Mouse (Mus musculus) midbrain, embryonic 16.5 days (tissue): ENCODE measurements at regions not wholly inside any gene's neighbourhood (a gene's known extent, or its start where the extent isn't known, plus 50 kb on each side); places are given as distances from the start of the nearest gene placed in this dataset.
A peak's percentile ranks its signal among the peaks of the same experiment; 100 is the strongest.

Experiments used
- ATAC-seq: fragments of 200-750 bp; cut with Nextera tagmentation; 2 replicates; pipeline ENCODE4 v1.8.0; 2017; ENCODE audit warnings: moderate TSS enrichment
- H3K27ac ChIP-seq: fragments of 300-500 bp; sonication (generic); 2 replicates; pipeline ENCODE4 v1.5.1; 2014; ENCODE audit warnings: mild to moderate bottlenecking, low read length, mixed read lengths
- H3K27me3 ChIP-seq: fragments of 300-500 bp; sonication (generic); 2 replicates; pipeline ENCODE4 v1.6.1; 2014; ENCODE audit warnings: low read depth, low read length, mixed read lengths; ENCODE audit not compliant: control insufficient read depth, insufficient read depth
- H3K36me3 ChIP-seq: fragments of 300-500 bp; sonication (generic); 2 replicates; pipeline ENCODE4 v1.6.1; 2014; ENCODE audit warnings: mild to moderate bottlenecking, low read length, moderate library complexity, mixed read lengths; ENCODE audit not compliant: control insufficient read depth, insufficient read depth
- H3K4me1 ChIP-seq: fragments of 300-500 bp; sonication (generic); 2 replicates; pipeline ENCODE4 v1.6.1; 2014; ENCODE audit warnings: mild to moderate bottlenecking, low read length, mixed read lengths; ENCODE audit not compliant: control insufficient read depth, insufficient read depth
- H3K4me2 ChIP-seq: fragments of 300-500 bp; sonication (generic); 2 replicates; pipeline ENCODE4 v1.6.1; 2014; ENCODE audit warnings: mild to moderate bottlenecking, low read length, mixed read lengths
- H3K4me3 ChIP-seq: fragments of 300-500 bp; sonication (generic); 2 replicates; pipeline ENCODE4 v1.5.1; 2014; ENCODE audit warnings: low read depth, mild to moderate bottlenecking, low read length, moderate library complexity, mixed read lengths
- H3K9ac ChIP-seq: fragments of 300-500 bp; sonication (generic); 2 replicates; pipeline ENCODE4 v1.6.1; 2014; ENCODE audit warnings: low read depth, low read length, mixed read lengths
- H3K9me3 ChIP-seq: fragments of 300-500 bp; sonication (generic); replicated peaks from 2 replicates; pipeline ENCODE4 v1.6.1; 2014; ENCODE audit warnings: mild to moderate bottlenecking, low read length, mixed read lengths; ENCODE audit not compliant: control insufficient read depth, poor library complexity, severe bottlenecking
- WGBS: fragments of 180-500 bp; shearing (Covaris S2); extraction: QIAGEN DNeasy Blood & Tissue Kit; methylation state at CpG from one replicate; pipeline ENCODE4 v1.1.7; 2014; 5-methylcytosine and 5-hydroxymethylcytosine counted together

GRCm38 (mm10) chr5:77499949-77500460, 92.2 kb upstream of the Igfbp7 start:
- WGBS = 64% methylated on average over 5 of the region's 5 CpGs
- no peaks in the 10 kb centered on the region for H3K4me1 ChIP-seq
- H3K4me3 ChIP-seq = no peak overlapping the region
- no peaks in the 10 kb centered on the region for H3K27me3 ChIP-seq
- no peaks in the 10 kb centered on the region for H3K9me3 ChIP-seq
- no peak overlapping the region for H3K27ac ChIP-seq
- no peak overlapping the region for H3K9ac ChIP-seq
- H3K36me3 ChIP-seq = no peaks in the 10 kb centered on the region
- ATAC-seq = no peak
- H3K4me2 ChIP-seq = no peak overlapping the region

DNA sequence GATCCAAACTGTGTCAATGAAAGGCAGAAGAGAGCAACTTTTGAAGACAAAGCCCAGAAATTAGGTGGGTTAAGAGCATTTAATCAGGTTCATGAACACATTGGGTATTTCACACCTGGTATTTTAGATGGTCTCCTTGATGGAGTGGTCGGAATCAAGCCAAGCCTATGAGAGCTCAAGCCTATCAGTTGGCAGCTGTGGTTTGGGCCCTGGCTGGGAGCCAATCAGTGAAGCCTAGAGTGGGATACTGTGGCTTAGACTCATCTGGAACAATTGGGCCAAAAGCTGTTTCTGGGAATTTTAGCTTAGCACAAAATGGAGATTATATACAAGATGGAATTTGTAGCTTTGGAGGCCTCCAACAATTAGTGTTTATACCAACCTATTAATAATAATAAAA, 86.8 kb upstream of the Igfbp7 start:
- ATAC-seq = no peak
- Histone ChIP-seq H3K4me1 (no peaks in the 10 kb centered on the region), H3K27me3 (no peaks in the 10 kb centered on the region), H3K4me2 (no peak overlapping the region), H3K36me3 (no peaks in the 10 kb centered on the region), H3K27ac (no peak overlapping the region), H3K4me3 (no peak overlapping the region), H3K9me3 (no peaks in the 10 kb centered on the region), H3K9ac (no peak overlapping the region)
- 78% methylated on average over 1 of the region's 1 CpGs for WGBS

- Histone ChIP-seq H3K9me3 (no peaks in the 10 kb centered on the region), H3K4me1 (peaks cover 17% of the 10 kb centered on the region), H3K27ac (no peak overlapping the region), H3K9ac (no peak overlapping the region), H3K4me2 (no peak overlapping the region), H3K27me3 (no peaks in the 10 kb centered on the region), H3K4me3 (no peak overlapping the region), H3K36me3 (no peaks in the 10 kb centered on the region)
- ATAC-seq = no peak
- WGBS = 64% methylated on average over 5 of the region's 5 CpGs
These were observed 81.1 kb upstream of the Igfbp7 start for GRCm38 (mm10) chr5:77488969-77489368.

- Histone ChIP-seq H3K36me3 (no peaks in the 10 kb centered on the region), H3K4me3 (0 out of 2 replicates have a peak overlapping the region, but pooled peaks have one; percentile 3), H3K9me3 (no peaks in the 10 kb centered on the region), H3K4me2 (peak overlapping the region; percentile 45), H3K9ac (no peak overlapping the region), H3K27me3 (no peaks in the 10 kb centered on the region), H3K4me1 (peaks cover 17% of the 10 kb centered on the region), H3K27ac (peak overlapping the region; percentile 47; the same call in 1 of the 2 replicates)
- peak; percentile 71 for ATAC-seq
- WGBS = 6% methylated on average over 19 of the region's 19 CpGs
These were observed 80.3 kb upstream of the Igfbp7 start for GRCm38 (mm10) chr5:77487837-77488827.

- Histone ChIP-seq H3K4me2 (no peak overlapping the region), H3K27me3 (no peaks in the 10 kb centered on the region), H3K27ac (no peak overlapping the region), H3K9me3 (no peaks in the 10 kb centered on the region), H3K4me1 (peaks cover 10% of the 10 kb centered on the region), H3K9ac (no peak overlapping the region), H3K4me3 (no peak overlapping the region), H3K36me3 (no peaks in the 10 kb centered on the region)
- WGBS = 94% methylated on average over 9 of the region's 9 CpGs
- no peak for ATAC-seq
These were observed 75.3 kb upstream of the Igfbp7 start for GRCm38 (mm10) chr5:77483053-77483717.

DNA sequence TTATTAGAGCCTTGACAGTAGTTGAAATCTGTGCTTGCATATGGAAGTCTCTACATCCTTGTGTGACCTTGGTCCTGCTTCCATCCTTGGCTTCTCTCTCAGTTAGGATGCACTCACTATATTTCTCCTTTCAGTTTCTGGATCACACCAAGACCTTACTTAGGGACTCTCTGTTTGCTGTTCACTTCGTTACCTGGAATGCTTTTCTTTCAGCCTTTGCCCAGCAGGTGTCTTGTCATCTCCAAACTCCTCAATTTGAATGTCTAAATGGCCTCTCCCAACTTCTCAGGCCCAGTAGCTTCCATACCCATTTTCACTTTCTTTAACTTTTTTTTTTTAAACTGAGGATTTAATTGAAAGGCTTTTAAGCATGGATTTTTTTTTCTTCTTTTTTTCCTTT, 74.0 kb upstream of the Igfbp7 start:
- no peak overlapping the region for H3K9ac ChIP-seq
- ATAC-seq = no peak
- H3K4me2 ChIP-seq = no peak overlapping the region
- H3K27me3 ChIP-seq = no peaks in the 10 kb centered on the region
- no peak overlapping the region for H3K4me3 ChIP-seq
- H3K27ac ChIP-seq = no peak overlapping the region
- H3K4me1 ChIP-seq = no peaks in the 10 kb centered on the region
- no peaks in the 10 kb centered on the region for H3K36me3 ChIP-seq
- no peaks in the 10 kb centered on the region for H3K9me3 ChIP-seq
- 55% methylated on average over 1 of the region's 1 CpGs for WGBS

DNA sequence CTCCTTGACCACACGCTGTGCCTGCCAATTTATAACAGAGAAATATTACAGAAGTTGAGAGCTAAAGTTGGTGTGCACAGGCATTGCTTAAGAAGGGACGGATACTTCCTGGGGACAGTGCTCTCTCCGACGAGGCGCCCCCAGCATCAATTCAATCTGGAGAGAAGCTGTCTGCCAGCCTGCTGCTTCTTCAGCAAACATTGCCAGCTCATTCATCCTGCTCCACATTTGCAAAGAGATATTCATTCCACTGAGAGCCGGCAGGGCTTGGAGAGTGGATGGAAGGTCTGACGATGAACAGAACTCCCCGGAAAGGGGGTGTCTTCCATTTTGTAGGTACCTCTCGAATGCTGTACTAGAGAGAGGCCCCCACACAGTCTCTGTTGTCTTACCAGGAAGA, 70.0 kb upstream of the Igfbp7 start:
- Histone ChIP-seq H3K27me3 (no peaks in the 10 kb centered on the region), H3K27ac (no peak overlapping the region), H3K4me2 (no peak overlapping the region), H3K9ac (no peak overlapping the region), H3K4me3 (no peak overlapping the region), H3K9me3 (no peaks in the 10 kb centered on the region), H3K36me3 (no peaks in the 10 kb centered on the region), H3K4me1 (no peaks in the 10 kb centered on the region)
- 83% methylated on average over 9 of the region's 9 CpGs for WGBS
- ATAC-seq = no peak

DNA sequence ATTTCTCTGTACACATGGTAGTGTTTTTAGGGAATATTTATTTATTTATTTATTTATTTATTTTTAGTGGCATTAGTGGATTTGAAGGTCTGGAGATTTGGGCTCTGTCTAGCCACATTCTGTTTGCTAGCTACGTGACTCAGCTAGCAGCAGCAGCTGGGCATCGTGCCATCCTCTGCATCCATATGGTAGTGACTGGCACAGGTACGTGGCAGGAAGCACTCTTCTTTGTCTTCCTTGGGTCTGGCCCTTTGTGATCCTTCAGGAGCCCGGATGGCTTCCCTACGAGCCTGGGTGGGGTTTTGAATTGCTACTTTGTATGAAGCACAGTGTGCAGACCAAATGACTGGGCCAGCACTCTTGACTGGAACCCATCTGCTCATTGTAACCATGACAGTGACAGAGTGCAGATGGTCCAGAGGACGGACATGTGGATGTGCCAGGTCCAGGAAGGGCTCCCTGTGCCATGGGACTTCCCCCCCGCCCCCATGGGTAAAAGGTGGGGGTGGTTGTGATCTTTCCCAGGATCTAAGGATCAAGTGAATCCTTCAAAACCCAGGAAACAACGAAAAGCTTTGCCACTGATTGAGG, 66.2 kb upstream of the Igfbp7 start:
- Histone ChIP-seq H3K9me3 (no peaks in the 10 kb centered on the region), H3K27ac (no peak overlapping the region), H3K9ac (no peak overlapping the region), H3K4me3 (no peak overlapping the region), H3K27me3 (no peaks in the 10 kb centered on the region), H3K4me1 (no peaks in the 10 kb centered on the region), H3K36me3 (no peaks in the 10 kb centered on the region), H3K4me2 (no peak overlapping the region)
- 77% methylated on average over 8 of the region's 8 CpGs for WGBS
- no peak for ATAC-seq
